Mouse (Mus musculus) midbrain, embryonic 12.5 days (tissue): ENCODE measurements at regions not wholly inside any gene's neighbourhood (a gene's known extent, or its start where the extent isn't known, plus 50 kb on each side); places are given as distances from the start of the nearest gene placed in this dataset.

Source experiments
- ATAC-seq: fragments of 200-750 bp; cut with Nextera tagmentation; 2 replicates; pipeline ENCODE4 v1.8.0; 2017; ENCODE audit warnings: low read depth, moderate TSS enrichment, moderate library complexity; ENCODE audit not compliant: low FRiP score
- H3K27ac ChIP-seq: fragments of 300-500 bp; sonication (generic); replicated peaks from 2 replicates; pipeline ENCODE4 v1.5.1; 2016; ENCODE audit warnings: mild to moderate bottlenecking
- H3K27me3 ChIP-seq: fragments of 300-500 bp; sonication (generic); 2 replicates; pipeline ENCODE4 v1.6.1; 2016; ENCODE audit warnings: mild to moderate bottlenecking
- H3K36me3 ChIP-seq: fragments of 300-500 bp; sonication (generic); 2 replicates; pipeline ENCODE4 v1.6.1; 2016
- H3K4me1 ChIP-seq: fragments of 300-500 bp; sonication (generic); 2 replicates; pipeline ENCODE4 v1.6.1; 2016
- H3K4me2 ChIP-seq: fragments of 300-500 bp; sonication (generic); replicated peaks from 2 replicates; pipeline ENCODE4 v1.6.1; 2016; ENCODE audit warnings: mild to moderate bottlenecking, moderate library complexity
- H3K4me3 ChIP-seq: fragments of 300-500 bp; sonication (generic); 2 replicates; pipeline ENCODE4 v1.5.1; 2016; ENCODE audit warnings: mild to moderate bottlenecking
- H3K9ac ChIP-seq: fragments of 300-500 bp; sonication (generic); replicated peaks from 2 replicates; pipeline ENCODE4 v1.6.1; 2016; ENCODE audit warnings: mild to moderate bottlenecking, moderate library complexity
- H3K9me3 ChIP-seq: fragments of 300-500 bp; sonication (generic); 2 replicates; pipeline ENCODE4 v1.6.1; 2016; ENCODE audit warnings: mild to moderate bottlenecking
- WGBS: fragments of 180-500 bp; shearing (Covaris S2); methylation state at CpG from one replicate; pipeline ENCODE4 v1.1.7; 2016; 5-methylcytosine and 5-hydroxymethylcytosine counted together

GRCm38 (mm10) chr5:47542248-47542647 lies 440.7 kb upstream of the Slit2 start:
- 54% methylated on average over 1 of the region's 1 CpGs for WGBS
- no peak overlapping the region for H3K9ac ChIP-seq

GRCm38 (mm10) chr5:47556717-47557116 lies 426.2 kb upstream of the Slit2 start:
- no peak overlapping the region for H3K9ac ChIP-seq
- no peaks in the 10 kb centered on the region for H3K27me3 ChIP-seq
- ATAC-seq = no peak
- H3K4me3 ChIP-seq = no peak overlapping the region
- 69% methylated on average over 1 of the region's 1 CpGs for WGBS
- H3K36me3 ChIP-seq = no peaks in the 10 kb centered on the region
- no peaks in the 10 kb centered on the region for H3K9me3 ChIP-seq
- no peak overlapping the region for H3K4me2 ChIP-seq
- H3K4me1 ChIP-seq = peaks cover 3% of the 10 kb centered on the region; the same call in 1 of the 2 replicates
- H3K27ac ChIP-seq = no peak overlapping the region

More at GRCm38 (mm10) chr5:47542248-47542647, 440.7 kb upstream of the Slit2 start:
- H3K27ac ChIP-seq = no peak overlapping the region
- no peaks in the 10 kb centered on the region for H3K36me3 ChIP-seq
- no peaks in the 10 kb centered on the region for H3K27me3 ChIP-seq
- no peak for ATAC-seq
- H3K4me2 ChIP-seq = no peak overlapping the region
- no peaks in the 10 kb centered on the region for H3K4me1 ChIP-seq
- H3K4me3 ChIP-seq = no peak overlapping the region
- no peaks in the 10 kb centered on the region for H3K9me3 ChIP-seq

GRCm38 (mm10) chr5:47557152-47557800 lies 425.7 kb upstream of the Slit2 start:
- H3K4me2 ChIP-seq = no peak overlapping the region
- H3K9me3 ChIP-seq = no peaks in the 10 kb centered on the region
- 36% methylated on average over 8 of the region's 8 CpGs for WGBS
- H3K4me1 ChIP-seq = peaks cover 3% of the 10 kb centered on the region; the same call in 1 of the 2 replicates
- no peaks in the 10 kb centered on the region for H3K36me3 ChIP-seq
- H3K4me3 ChIP-seq = no peak overlapping the region
- no peak overlapping the region for H3K27ac ChIP-seq
- ATAC-seq = peak; percentile 66; the same call in 1 of the 2 replicates
- H3K9ac ChIP-seq = no peak overlapping the region
- no peaks in the 10 kb centered on the region for H3K27me3 ChIP-seq
